Mouse (Mus musculus): ENCODE results near the gene Adgrg3.

- no peak for TF ChIP-seq USF1 (IDR thresholded peaks at IDR 0.05; ENCODE audit: low read depth)
- no peak for TF ChIP-seq MYOG (IDR thresholded peaks at IDR 0.05; ENCODE audit: control insufficient read depth in 1 of 3, insufficient read depth in 1 of 3, insufficient read length in 2 of 3, low read depth in 2 of 3)
- no peak for TF ChIP-seq REST (IDR thresholded peaks at IDR 0.05; ENCODE audit: insufficient read depth, insufficient read length)
- no peak for TF ChIP-seq E2F4 (IDR thresholded peaks at IDR 0.05; ENCODE audit: insufficient read depth)
- TF ChIP-seq POLR2A (IDR thresholded peaks at IDR 0.05; ENCODE audit: insufficient read length, low read depth), result no peak
- TF ChIP-seq CEBPB (IDR thresholded peaks at IDR 0.05; ENCODE audit: insufficient read depth, poor library complexity, severe bottlenecking), result no peak
- no peak for TF ChIP-seq POLR2AphosphoS2 (IDR thresholded peaks at IDR 0.05; ENCODE audit: insufficient read length, low read depth)
Observed at GRCm38 (mm10) chr8:95001165-95001564, 16.3 kb upstream of the Adgrg3 start.

Measured in myocyte (in vitro differentiated cells).